Mouse (Mus musculus): ENCODE results near the gene Axdnd1. TPM values are rescaled to one million over a fixed set of nuclear protein-coding genes. Genes with fewer than 3 reads are reported as not detected.
A peak's percentile ranks its signal among the peaks of the same experiment; 100 is the strongest.
"Not testable (repeated sequence)": the region's sequence is repeated elsewhere in the genome, so short reads cannot be mapped to it uniquely, and the experiment has no call there.

The Axdnd1 gene
- polyA plus RNA-seq, 1 experiment: 0.20 TPM

DNA sequence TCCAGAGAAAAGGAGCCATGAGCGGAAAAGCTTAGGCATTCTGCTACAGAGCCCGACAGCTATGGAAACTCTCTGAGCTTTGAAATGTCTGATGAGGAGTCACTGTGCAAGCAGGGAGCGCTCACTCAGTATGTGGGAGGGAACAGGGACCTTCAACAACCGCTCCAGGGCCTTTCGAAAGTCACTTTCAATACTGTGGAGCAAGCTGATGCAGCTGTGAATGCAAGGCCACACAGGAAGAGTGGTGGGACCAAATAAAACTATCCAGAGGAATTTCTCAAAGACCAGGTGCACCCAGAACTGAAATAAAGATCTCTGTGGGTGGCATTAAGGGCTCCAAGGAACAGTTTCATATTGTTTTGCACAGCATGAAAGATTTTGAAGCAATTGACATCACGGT lies 1.9 kb upstream of the Axdnd1 start:
- no peak overlapping the region for H3K4me3 ChIP-seq (replicated peaks; ENCODE audit: extremely low read depth, low read depth, low read length)
- H3K4me1 ChIP-seq (ENCODE audit: control insufficient read depth, insufficient read depth, low read length): peaks cover 4% of the 10 kb centered on the region; the same call in 1 of the 2 replicates
- no peak for DNase-seq
- 72% methylated on average over 6 of the region's 6 CpGs for WGBS
- no peak for TF ChIP-seq POLR2A (IDR thresholded peaks at IDR 0.05; ENCODE audit: borderline replicate concordance, extremely low read depth, low read depth, low read length)
- TF ChIP-seq CTCF (IDR thresholded peaks at IDR 0.05; ENCODE audit: insufficient read depth, low read length): no peak

DNA sequence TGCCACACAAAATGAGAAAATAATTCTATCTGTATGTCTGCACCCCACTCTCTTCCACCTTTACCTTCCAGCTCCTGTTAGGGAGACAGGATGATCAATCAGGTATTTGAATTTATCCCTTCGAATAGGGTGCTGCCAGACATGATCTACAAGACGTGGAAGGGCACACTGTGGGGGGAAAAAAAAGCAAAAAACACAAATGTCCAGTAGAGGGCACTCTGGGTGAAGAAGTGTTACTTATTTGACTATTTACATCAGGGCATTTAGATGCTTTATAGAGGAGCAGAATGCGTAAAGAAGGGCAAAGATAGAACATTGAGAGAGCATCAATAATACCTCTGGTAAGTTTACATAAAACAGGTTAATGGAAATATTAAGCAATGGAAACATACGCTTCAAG lies 2.8 kb downstream of the Axdnd1 start:
- Histone ChIP-seq H3K4me1 (ENCODE audit: control insufficient read depth, insufficient read depth, low read length) (peaks cover 4% of the 10 kb centered on the region; the same call in 1 of the 2 replicates), H3K4me3 (replicated peaks; ENCODE audit: extremely low read depth, low read depth, low read length) (no peak overlapping the region)
- DNase-seq: no peak
- TF ChIP-seq POLR2A (IDR thresholded peaks at IDR 0.05; ENCODE audit: borderline replicate concordance, extremely low read depth, low read depth, low read length) (no peak), CTCF (IDR thresholded peaks at IDR 0.05; ENCODE audit: insufficient read depth, low read length) (peak; percentile 39; the same call in 1 of the 2 replicates)
- 46% methylated on average over 4 of the region's 4 CpGs for WGBS

DNA sequence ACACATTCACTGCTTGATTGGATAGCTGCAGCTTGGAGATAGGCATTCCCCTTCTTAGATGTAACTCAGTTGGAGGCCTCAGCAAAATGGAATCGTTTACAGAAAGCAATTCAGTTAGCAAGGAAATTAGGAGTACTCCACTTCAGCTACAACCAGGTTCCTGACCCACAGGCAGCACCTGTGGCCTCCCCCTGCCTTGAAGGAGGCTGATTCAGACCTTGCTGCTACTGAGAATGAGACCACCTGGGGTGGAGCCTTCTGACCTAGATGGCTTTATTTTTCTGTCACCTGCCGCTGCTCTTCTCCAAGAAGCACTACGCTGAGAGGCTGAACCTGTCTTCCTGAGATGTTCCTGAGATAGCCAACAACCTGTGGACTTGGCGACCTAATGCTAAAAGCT lies 12.4 kb downstream of the Axdnd1 start:
- H3K4me1 ChIP-seq (ENCODE audit: control insufficient read depth, insufficient read depth, low read length): no peaks in the 10 kb centered on the region
- 56% methylated on average over 4 of the region's 4 CpGs for WGBS
- no peak for DNase-seq
- no peak overlapping the region for H3K4me3 ChIP-seq (replicated peaks; ENCODE audit: extremely low read depth, low read depth, low read length)
- TF ChIP-seq POLR2A (IDR thresholded peaks at IDR 0.05; ENCODE audit: borderline replicate concordance, extremely low read depth, low read depth, low read length) (no peak), CTCF (IDR thresholded peaks at IDR 0.05; ENCODE audit: insufficient read depth, low read length) (no peak)

DNA sequence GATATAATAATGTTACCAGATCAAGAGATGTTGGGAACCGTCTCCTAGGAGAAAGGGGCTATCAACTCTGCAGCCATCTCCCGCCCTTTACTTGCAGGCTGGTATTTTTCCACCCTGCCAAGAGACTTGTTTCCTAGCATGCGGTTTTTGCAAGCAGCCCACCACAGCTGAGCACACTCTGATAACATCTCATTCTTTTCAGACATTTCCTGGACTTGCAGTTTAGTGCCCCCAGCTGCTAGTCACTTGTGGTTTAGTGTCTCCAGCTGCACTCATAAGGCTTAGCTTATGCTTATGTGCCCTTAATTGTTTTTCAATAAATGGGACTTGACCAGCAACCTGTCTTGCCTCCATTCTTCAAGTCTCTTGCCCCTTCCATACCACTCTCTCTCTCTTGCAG lies 13.0 kb downstream of the Axdnd1 start:
- WGBS: 46% methylated on average over 3 of the region's 3 CpGs
- DNase-seq: no peak
- Histone ChIP-seq H3K4me3 (replicated peaks; ENCODE audit: extremely low read depth, low read depth, low read length) (no peak overlapping the region), H3K4me1 (ENCODE audit: control insufficient read depth, insufficient read depth, low read length) (no peaks in the 10 kb centered on the region)
- TF ChIP-seq CTCF (IDR thresholded peaks at IDR 0.05; ENCODE audit: insufficient read depth, low read length) (no peak), POLR2A (IDR thresholded peaks at IDR 0.05; ENCODE audit: borderline replicate concordance, extremely low read depth, low read depth, low read length) (no peak)

DNA sequence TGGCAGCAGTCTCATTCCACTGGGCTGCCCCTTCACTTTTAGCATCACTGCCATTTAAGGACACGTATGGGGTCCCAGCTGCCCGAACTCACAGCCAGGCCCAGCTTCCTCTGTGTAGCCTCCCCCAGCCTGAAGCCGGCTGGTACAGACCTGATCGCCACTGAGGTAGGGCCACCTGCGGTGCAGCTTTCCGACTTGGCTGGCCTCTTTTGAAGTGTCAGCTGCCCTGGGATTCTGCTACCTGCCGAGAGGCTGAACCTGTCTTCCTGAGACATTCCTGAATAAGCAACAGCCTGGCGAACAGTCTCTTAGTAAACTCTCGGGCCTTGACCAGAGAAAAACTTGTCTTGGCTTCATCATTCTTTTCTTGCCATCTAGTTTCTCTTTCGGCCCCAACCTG lies 17.7 kb downstream of the Axdnd1 start:
- no peaks in the 10 kb centered on the region for H3K4me1 ChIP-seq (ENCODE audit: control insufficient read depth, insufficient read depth, low read length)
- TF ChIP-seq CTCF (IDR thresholded peaks at IDR 0.05; ENCODE audit: insufficient read depth, low read length): no peak
- no peak for TF ChIP-seq POLR2A (IDR thresholded peaks at IDR 0.05; ENCODE audit: borderline replicate concordance, extremely low read depth, low read depth, low read length)
- DNase-seq: no peak
- no peak overlapping the region for H3K4me3 ChIP-seq (replicated peaks; ENCODE audit: extremely low read depth, low read depth, low read length)
- WGBS: 63% methylated on average over 10 of the region's 10 CpGs

DNA sequence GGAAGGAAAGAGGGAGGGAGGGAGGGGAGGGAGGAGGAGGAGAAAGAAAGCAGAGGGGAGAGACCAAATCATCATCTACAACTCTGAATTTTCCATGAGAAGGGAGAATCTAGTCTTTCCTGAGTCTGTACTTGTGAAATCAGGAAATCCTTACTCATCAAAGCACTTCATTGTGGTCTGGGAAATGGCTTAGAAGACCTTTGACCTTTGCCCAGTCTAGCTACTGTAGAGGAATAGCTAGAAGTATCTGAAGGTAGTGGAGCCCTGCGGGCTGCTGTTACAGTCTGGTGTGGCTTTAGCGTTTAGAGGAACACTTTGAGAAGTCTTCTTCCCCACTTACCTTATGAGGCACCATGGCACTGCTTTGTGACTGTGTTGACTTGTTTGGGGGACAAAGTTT lies 18.5 kb downstream of the Axdnd1 start:
- H3K4me3 ChIP-seq (replicated peaks; ENCODE audit: extremely low read depth, low read depth, low read length): no peak overlapping the region
- TF ChIP-seq POLR2A (IDR thresholded peaks at IDR 0.05; ENCODE audit: borderline replicate concordance, extremely low read depth, low read depth, low read length) (no peak), CTCF (IDR thresholded peaks at IDR 0.05; ENCODE audit: insufficient read depth, low read length) (no peak)
- DNase-seq: no peak
- H3K4me1 ChIP-seq (ENCODE audit: control insufficient read depth, insufficient read depth, low read length): no peaks in the 10 kb centered on the region
- 54% methylated on average over 2 of the region's 2 CpGs for WGBS

DNA sequence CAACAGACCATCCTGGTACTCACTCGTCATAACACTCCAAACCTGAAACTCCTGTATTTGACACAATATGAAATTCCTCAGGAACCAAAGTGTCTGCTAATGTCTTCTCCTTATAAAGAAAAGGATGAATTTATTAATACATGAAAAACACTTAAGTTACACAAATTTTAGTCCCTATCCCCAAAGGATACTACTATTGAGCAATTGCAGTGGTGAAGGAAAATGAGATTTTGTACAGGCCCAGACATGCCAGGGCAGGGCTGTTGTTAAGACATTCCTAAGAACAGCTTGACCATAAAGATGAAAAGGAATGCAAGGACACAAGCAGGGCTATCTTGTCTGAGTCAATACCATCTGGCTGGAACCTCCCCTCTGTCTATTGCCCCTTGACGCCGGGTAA lies 20.8 kb downstream of the Axdnd1 start:
- WGBS: 77% methylated on average over 3 of the region's 3 CpGs
- H3K4me1 ChIP-seq (ENCODE audit: control insufficient read depth, insufficient read depth, low read length); DNase-seq; H3K4me3 ChIP-seq (replicated peaks; ENCODE audit: extremely low read depth, low read depth, low read length): not testable (repeated sequence)

DNA sequence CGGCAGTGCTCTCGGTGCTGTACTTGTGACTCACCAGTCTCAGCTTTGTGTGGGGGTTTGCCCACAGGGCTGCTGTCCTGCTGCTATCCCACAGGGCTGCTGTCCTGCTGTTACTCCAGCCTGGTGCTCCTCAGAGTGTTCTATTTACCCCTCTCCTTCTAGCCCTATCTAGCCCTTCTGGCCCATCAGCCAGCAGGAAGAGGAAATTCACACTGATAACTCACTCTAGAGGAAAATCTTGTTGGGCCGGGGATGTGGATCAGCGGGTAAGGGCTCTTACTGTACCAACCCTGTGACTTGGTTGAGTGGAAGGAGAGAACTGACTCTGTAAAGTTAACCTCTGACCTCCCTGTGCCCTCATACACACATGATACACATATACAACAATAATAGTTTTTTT lies 27.8 kb downstream of the Axdnd1 start:
- WGBS: 60% methylated on average over 4 of the region's 4 CpGs
- Histone ChIP-seq H3K4me3 (replicated peaks; ENCODE audit: extremely low read depth, low read depth, low read length) (no peak overlapping the region), H3K4me1 (ENCODE audit: control insufficient read depth, insufficient read depth, low read length) (no peaks in the 10 kb centered on the region; the same call in 1 of the 2 replicates)
- no peak for DNase-seq
- TF ChIP-seq POLR2A (IDR thresholded peaks at IDR 0.05; ENCODE audit: borderline replicate concordance, extremely low read depth, low read depth, low read length) (no peak), CTCF (IDR thresholded peaks at IDR 0.05; ENCODE audit: insufficient read depth, low read length) (no peak)

DNA sequence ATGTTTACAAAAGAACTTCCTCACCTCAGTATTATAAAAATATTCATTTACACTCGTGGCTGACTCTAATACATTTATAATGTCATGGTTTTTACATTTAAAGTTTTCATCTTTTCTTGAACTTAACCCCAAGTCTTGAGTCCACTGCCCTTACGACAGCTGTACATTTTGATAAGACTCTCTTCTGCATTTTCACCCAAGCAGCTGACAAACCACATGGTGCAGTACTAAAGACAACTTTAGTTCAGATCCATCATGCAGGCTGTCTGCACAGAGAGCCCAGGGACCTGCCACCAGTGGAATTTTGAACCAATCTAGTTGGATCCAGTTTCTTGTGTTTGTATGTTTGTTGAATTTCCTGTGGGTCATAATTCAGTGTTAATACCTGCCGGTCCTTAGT lies 34.1 kb downstream of the Axdnd1 start:
- Histone ChIP-seq H3K4me3 (replicated peaks; ENCODE audit: extremely low read depth, low read depth, low read length) (no peak overlapping the region), H3K4me1 (ENCODE audit: control insufficient read depth, insufficient read depth, low read length) (no peaks in the 10 kb centered on the region; the same call in 1 of the 2 replicates)
- WGBS: 56% methylated on average over 3 of the region's 3 CpGs
- no peak for DNase-seq
- TF ChIP-seq CTCF (IDR thresholded peaks at IDR 0.05; ENCODE audit: insufficient read depth, low read length) (no peak), POLR2A (IDR thresholded peaks at IDR 0.05; ENCODE audit: borderline replicate concordance, extremely low read depth, low read depth, low read length) (no peak)

DNA sequence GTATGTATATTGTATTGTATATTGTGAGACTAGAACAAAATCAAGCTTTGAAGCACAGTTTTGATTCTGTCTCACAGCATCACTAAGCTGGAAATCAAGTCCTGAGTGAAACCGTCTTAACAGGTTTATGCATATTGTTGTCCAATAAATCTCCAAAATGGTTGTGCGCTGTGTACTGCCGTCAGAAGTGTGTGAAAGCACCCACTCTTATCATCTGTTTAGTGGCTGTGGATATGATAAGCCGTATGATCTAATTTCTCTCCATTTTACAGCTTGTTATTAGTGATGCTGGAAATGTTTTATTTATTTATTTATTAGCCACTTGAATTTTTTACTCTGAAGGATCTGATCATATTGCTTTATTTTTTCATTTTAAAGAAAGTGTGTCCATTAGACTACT lies 34.7 kb downstream of the Axdnd1 start:
- no peak for DNase-seq

DNA sequence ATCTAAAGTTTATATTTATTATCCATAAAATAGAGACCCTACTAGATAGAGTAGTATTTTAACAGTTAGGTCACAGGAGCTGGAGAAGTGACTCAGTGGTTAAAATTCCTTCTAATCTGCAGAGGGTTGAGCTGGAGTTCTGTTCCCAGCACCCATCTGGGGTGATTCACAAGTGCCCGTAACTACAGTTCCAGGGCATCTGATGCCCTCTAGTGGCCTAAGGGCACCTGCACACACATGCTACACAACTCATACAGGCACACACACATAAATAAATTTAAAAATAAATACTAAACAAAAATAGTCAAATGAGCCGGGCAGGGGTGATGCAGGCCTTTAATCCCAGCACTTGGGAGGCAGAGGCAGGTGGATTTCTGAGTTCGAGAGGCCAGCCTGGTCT lies 39.7 kb downstream of the Axdnd1 start:
- TF ChIP-seq CTCF (IDR thresholded peaks at IDR 0.05; ENCODE audit: insufficient read depth, low read length) (no peak), POLR2A (IDR thresholded peaks at IDR 0.05; ENCODE audit: borderline replicate concordance, extremely low read depth, low read depth, low read length) (no peak)
- 97% methylated on average over 3 of the region's 3 CpGs for WGBS
- no peak for DNase-seq
- Histone ChIP-seq H3K4me3 (replicated peaks; ENCODE audit: extremely low read depth, low read depth, low read length) (no peak overlapping the region), H3K4me1 (ENCODE audit: control insufficient read depth, insufficient read depth, low read length) (no peaks in the 10 kb centered on the region)

More for the DNA sequence above, 34.7 kb downstream of the Axdnd1 start:
- 86% methylated on average over 4 of the region's 4 CpGs for WGBS
- Histone ChIP-seq H3K4me3 (replicated peaks; ENCODE audit: extremely low read depth, low read depth, low read length) (no peak overlapping the region), H3K4me1 (ENCODE audit: control insufficient read depth, insufficient read depth, low read length) (no peaks in the 10 kb centered on the region)
- TF ChIP-seq POLR2A (IDR thresholded peaks at IDR 0.05; ENCODE audit: borderline replicate concordance, extremely low read depth, low read depth, low read length) (no peak), CTCF (IDR thresholded peaks at IDR 0.05; ENCODE audit: insufficient read depth, low read length) (no peak)
